Comparison of ENCODE assay signal across 18 mouse cellular contexts in the genomic region with DNA sequence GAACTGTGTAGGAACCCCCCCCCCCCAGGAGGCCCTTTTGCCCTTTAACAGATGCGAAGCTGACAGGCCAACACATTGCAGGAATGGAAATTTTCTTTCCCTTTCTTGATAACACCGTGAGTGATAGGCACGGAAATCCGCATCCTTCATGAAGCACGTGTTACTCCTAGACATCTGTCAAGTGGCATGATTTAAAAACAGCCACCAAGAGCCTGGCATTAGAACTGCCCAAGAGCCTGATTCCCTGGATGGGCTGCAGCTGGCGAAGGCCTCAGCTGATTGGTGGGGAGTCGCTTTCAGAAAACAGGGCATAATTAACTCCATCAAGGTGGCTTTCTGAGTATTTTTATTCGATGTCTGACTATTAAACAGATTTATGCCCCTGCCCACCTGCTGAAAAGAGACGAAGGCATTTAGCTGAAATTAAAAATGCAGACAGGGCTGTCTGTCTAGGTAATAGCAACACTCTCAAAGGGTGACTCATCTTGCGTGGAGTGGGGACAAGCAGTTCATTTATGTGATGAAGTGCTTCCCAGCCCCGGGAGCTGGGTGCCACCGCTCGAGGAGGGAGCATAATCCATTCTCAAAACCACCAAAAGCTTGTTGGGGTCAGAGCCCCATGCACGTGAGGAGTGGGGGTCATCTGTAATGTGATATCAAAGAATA. TPM values are rescaled to one million over a fixed set of nuclear protein-coding genes. Genes with fewer than 3 reads are reported as not detected.
DNase-seq lines count a peak whose midpoint lies in the region; ATAC-seq and TF ChIP-seq lines count a peak whose summit lies in the region.
"Had no signal": no experiment of that assay in that cellular context is flagged by ENCODE, and none has a peak within 500 bp of the region (broad histone marks: within the 10 kb centered on the region; RNA-seq: fewer than 3 reads in every experiment).

No protein-coding gene starts in this region.

- no peak overlapping the region for H3K9ac ChIP-seq in limb, embryonic 11.5 days (ENCODE audit: low read length)
- no peak overlapping the region for H3K9ac ChIP-seq in forebrain, embryonic 14.5 days (ENCODE audit: low read length)
- no peak overlapping the region for H3K9ac ChIP-seq in midbrain, postnatal 0 days (replicated peaks; ENCODE audit: low read length, poor library complexity, severe bottlenecking)
- H3K9ac ChIP-seq: embryonic facial prominence, embryonic 15.5 days; heart, embryonic 15.5 days; liver, embryonic 14.5 days had no signal

- no peak overlapping the region; the same call in 1 of the 2 replicates for H3K27ac ChIP-seq in heart, embryonic 10.5 days
- no peak overlapping the region for H3K27ac ChIP-seq in limb, embryonic 11.5 days (replicated peaks; ENCODE audit: low read depth, low read length)
- H3K27ac ChIP-seq in limb, embryonic 10.5 days = no peak overlapping the region
- peak overlapping the region; percentile 33; the same call in 1 of the 2 replicates for H3K27ac ChIP-seq in forebrain, embryonic 14.5 days (ENCODE audit: low read depth, low read length)
- no peak overlapping the region for H3K27ac ChIP-seq in midbrain, postnatal 0 days (ENCODE audit: low read depth, low read length)
- H3K27ac ChIP-seq in cerebellum, adult 2 months (ENCODE audit: insufficient read depth, low read length) = no peak overlapping the region
- H3K27ac ChIP-seq: embryonic facial prominence, embryonic 15.5 days; heart, embryonic 15.5 days; kidney, postnatal 0 days; liver, embryonic 14.5 days had no signal

- peaks cover 46% of the 10 kb centered on the region for H3K4me1 ChIP-seq in heart, embryonic 10.5 days
- H3K4me1 ChIP-seq in limb, embryonic 11.5 days (ENCODE audit: control insufficient read depth, insufficient read depth, low read length) = peaks cover 9% of the 10 kb centered on the region; the same call in 1 of the 2 replicates
- peaks cover 55% of the 10 kb centered on the region for H3K4me1 ChIP-seq in limb, embryonic 10.5 days
- peaks cover 8% of the 10 kb centered on the region for H3K4me1 ChIP-seq in forebrain, embryonic 14.5 days (ENCODE audit: control insufficient read depth, insufficient read depth, low read length)
- H3K4me1 ChIP-seq in midbrain, postnatal 0 days (ENCODE audit: insufficient read depth, low read length) = no peaks in the 10 kb centered on the region
- H3K4me1 ChIP-seq in cerebellum, adult 2 months (ENCODE audit: control insufficient read depth, insufficient read depth, low read length) = no peaks in the 10 kb centered on the region
- H3K4me1 ChIP-seq: embryonic facial prominence, embryonic 15.5 days had no signal

- H3K27me3 ChIP-seq in heart, embryonic 10.5 days (ENCODE audit: insufficient read depth, poor library complexity, severe bottlenecking) = peaks cover 11% of the 10 kb centered on the region; the same call in 1 of the 2 replicates
- H3K27me3 ChIP-seq in limb, embryonic 11.5 days (ENCODE audit: control insufficient read depth, insufficient read depth, low read length) = no peaks in the 10 kb centered on the region
- H3K27me3 ChIP-seq in limb, embryonic 10.5 days (ENCODE audit: low read depth, poor library complexity, severe bottlenecking) = peaks cover 52% of the 10 kb centered on the region
- no peaks in the 10 kb centered on the region for H3K27me3 ChIP-seq in forebrain, embryonic 14.5 days (replicated peaks; ENCODE audit: control insufficient read depth, insufficient read depth, low read length)
- no peaks in the 10 kb centered on the region for H3K27me3 ChIP-seq in midbrain, postnatal 0 days (ENCODE audit: insufficient read depth, low read length)
- no peaks in the 10 kb centered on the region; the same call in 1 of the 2 replicates for H3K27me3 ChIP-seq in cerebellum, adult 2 months (ENCODE audit: control insufficient read depth, insufficient read depth, low read length)
- H3K27me3 ChIP-seq: embryonic facial prominence, embryonic 15.5 days; heart, embryonic 15.5 days had no signal

- WGBS in heart, embryonic 10.5 days = 64% methylated on average over 14 of the region's 14 CpGs
- 39% methylated on average over 14 of the region's 14 CpGs for WGBS in limb, embryonic 11.5 days
- 57% methylated on average over 14 of the region's 14 CpGs for WGBS in limb, embryonic 10.5 days
- 56% methylated on average over 14 of the region's 14 CpGs for WGBS in forebrain, embryonic 14.5 days
- 51% methylated on average over 14 of the region's 14 CpGs for WGBS in midbrain, postnatal 0 days
- 64% methylated on average over 14 of the region's 14 CpGs for WGBS in cerebellum, adult 2 months

- H3K9me3 ChIP-seq in heart, embryonic 10.5 days = no peaks in the 10 kb centered on the region
- no peaks in the 10 kb centered on the region for H3K9me3 ChIP-seq in limb, embryonic 11.5 days (ENCODE audit: control insufficient read depth, low read length)
- H3K9me3 ChIP-seq in limb, embryonic 10.5 days (replicated peaks) = no peaks in the 10 kb centered on the region
- no peaks in the 10 kb centered on the region for H3K9me3 ChIP-seq in forebrain, embryonic 14.5 days (replicated peaks; ENCODE audit: control insufficient read depth, low read length)
- H3K9me3 ChIP-seq in midbrain, postnatal 0 days (ENCODE audit: low read length) = no peaks in the 10 kb centered on the region
- H3K9me3 ChIP-seq: embryonic facial prominence, embryonic 15.5 days; G1E; heart, embryonic 15.5 days had no signal

- no peaks in the 10 kb centered on the region for H3K36me3 ChIP-seq in heart, embryonic 10.5 days
- H3K36me3 ChIP-seq in limb, embryonic 11.5 days (ENCODE audit: control insufficient read depth, insufficient read depth, low read length) = no peaks in the 10 kb centered on the region
- H3K36me3 ChIP-seq in limb, embryonic 10.5 days = no peaks in the 10 kb centered on the region
- H3K36me3 ChIP-seq in forebrain, embryonic 14.5 days (ENCODE audit: control insufficient read depth, insufficient read depth, low read length) = no peaks in the 10 kb centered on the region
- no peaks in the 10 kb centered on the region for H3K36me3 ChIP-seq in midbrain, postnatal 0 days (ENCODE audit: insufficient read depth, low read length)
- H3K36me3 ChIP-seq: embryonic facial prominence, embryonic 15.5 days; heart, embryonic 15.5 days had no signal

- TF ChIP-seq POLR2A in cerebellum, adult 2 months (IDR thresholded peaks at IDR 0.05; ENCODE audit: borderline replicate concordance, insufficient read depth, low read length) = no peak

- TF ChIP-seq CTCF in midbrain, postnatal 0 days (IDR thresholded peaks at IDR 0.05) = no peak
- TF ChIP-seq CTCF in cerebellum, adult 2 months (IDR thresholded peaks at IDR 0.05; ENCODE audit: borderline replicate concordance, insufficient read depth, low read depth, low read length) = no peak

- peak; percentile 59 for DNase-seq in heart, adult 11 months
- DNase-seq in heart, embryonic 10.5 days (ENCODE audit: low spot score) = no peak
- peak; percentile 34 for DNase-seq in limb, embryonic 11.5 days (ENCODE audit: low spot score)
- no peak for DNase-seq in limb, embryonic 10.5 days (ENCODE audit: low spot score)
- peak; percentile 73 for DNase-seq in forebrain, embryonic 14.5 days (ENCODE audit: low spot score)
- no peak for DNase-seq in midbrain, postnatal 0 days (ENCODE audit: low spot score)
- DNase-seq in cerebellum, adult 2 months = no peak
- DNase-seq in layer of hippocampus, adult 8-10 months (ENCODE audit: low spot score in 2 of 2) = no peak
- DNase-seq: adrenal gland, postnatal 14 days; cerebellum, adult 11-12 months; cerebellum, postnatal 25 days; kidney, adult 11 months; lung, postnatal 10 days had no signal

- no peak overlapping the region for H3K4me2 ChIP-seq in limb, embryonic 11.5 days (ENCODE audit: low read depth, severe bottlenecking)
- H3K4me2 ChIP-seq in forebrain, embryonic 14.5 days (ENCODE audit: low read length) = no peak overlapping the region
- H3K4me2 ChIP-seq in midbrain, postnatal 0 days (ENCODE audit: low read depth, low read length, poor library complexity, severe bottlenecking) = no peak overlapping the region
- H3K4me2 ChIP-seq: embryonic facial prominence, embryonic 15.5 days; heart, embryonic 15.5 days had no signal

- H3K4me3 ChIP-seq in heart, embryonic 10.5 days = no peak overlapping the region
- H3K4me3 ChIP-seq in limb, embryonic 11.5 days (ENCODE audit: low read depth, low read length) = no peak overlapping the region
- no peak overlapping the region for H3K4me3 ChIP-seq in limb, embryonic 10.5 days
- H3K4me3 ChIP-seq in forebrain, embryonic 14.5 days (ENCODE audit: low read depth, low read length) = no peak overlapping the region
- H3K4me3 ChIP-seq in midbrain, postnatal 0 days (ENCODE audit: low read depth, low read length) = no peak overlapping the region
- no peak overlapping the region for H3K4me3 ChIP-seq in cerebellum, adult 2 months (replicated peaks; ENCODE audit: insufficient read depth, low read depth, low read length)
- H3K4me3 ChIP-seq: embryonic facial prominence, embryonic 15.5 days; heart, embryonic 15.5 days had no signal

- no peak for ATAC-seq in limb, embryonic 11.5 days (ENCODE audit: insufficient number of reproducible peaks, low FRiP score, low TSS enrichment, low read depth)
- peak; percentile 79 for ATAC-seq in forebrain, embryonic 14.5 days
- peak; percentile 36; the same call in 1 of the 2 replicates for ATAC-seq in midbrain, postnatal 0 days (ENCODE audit: low FRiP score)

RNA-seq across cellular contexts. Expression of a gene that starts 47.8 kb away (rescaled TPM):
- 8.8 and 12.2 TPM in 2 replicates for polyA plus RNA-seq in heart, embryonic 10.5 days (2016; fragmentation: Nextera tagmentation; extraction: Ambion mirVana)
- 14.1 and 15.2 TPM in 2 replicates for polyA plus RNA-seq in limb, embryonic 11.5 days (2014; fragmentation: Nextera tagmentation; extraction: Ambion mirVana)
- 11.2 and 12.4 TPM in 2 replicates for polyA plus RNA-seq in limb, embryonic 10.5 days (2016; fragmentation: Nextera tagmentation; extraction: Ambion mirVana)
- polyA plus RNA-seq in forebrain, embryonic 14.5 days (2014; fragmentation: Nextera tagmentation; extraction: Ambion mirVana) = 7.8 and 8.5 TPM in 2 replicates
- 35.1 and 40.1 TPM in 2 replicates for total RNA-seq in midbrain, postnatal 0 days (2014; rRNA removed)
- polyA plus RNA-seq in midbrain, postnatal 0 days (2015; fragmentation: Nextera tagmentation; extraction: Ambion mirVana) = 9.4 and 11.6 TPM in 2 replicates
- 39.7 and 42.6 TPM in 2 replicates for polyA plus RNA-seq in cerebellum, adult 2 months (2012; rRNA removed)
- total RNA-seq in layer of hippocampus, adult 8-10 months (2022) = 10 to 100 TPM; 46.8 to 53.4 (median 48.9) TPM

Comparison
In these comparisons a context has a peak if more than half of its experiments do, and no peak if none do; other contexts are left out.
1. DNase-seq: peak in heart, adult 11 months (single experiment), limb, embryonic 11.5 days (single experiment) and forebrain, embryonic 14.5 days (single experiment); none in heart, embryonic 10.5 days (single experiment), limb, embryonic 10.5 days (single experiment), midbrain, postnatal 0 days (single experiment), cerebellum, adult 2 months (0 of 2) and layer of hippocampus, adult 8-10 months (0 of 2).